Mouse (Mus musculus) MEL (cell line): ENCODE data around the gene Pla2g3. TPM values are rescaled to one million over a fixed set of nuclear protein-coding genes. Genes with fewer than 3 reads are reported as not detected.

Experiments
- DNase-seq: peaks from one replicate; pipeline ENCODE4 v3.0.0; 2011; ENCODE audit warnings: low read depth, low spot score
- H3K27ac ChIP-seq: 2 replicates; pipeline ENCODE4 v1.5.1; 2012; ENCODE audit warnings: low read depth, mild to moderate bottlenecking, control low read depth, low read length, moderate library complexity; ENCODE audit not compliant: control insufficient read depth
- H3K27me3 ChIP-seq, 2 experiments: fragments of 150-350 bp in 1 of 2; sonication (generic) in 1 of 2; 2 replicates each; pipeline ENCODE4 v1.6.1; 2012; ENCODE audit warnings: low read length in 2 of 2, mild to moderate bottlenecking in 2 of 2, improper control_type of control experiment in 1 of 2, moderate library complexity in 1 of 2; ENCODE audit not compliant: insufficient read depth in 2 of 2, control insufficient read depth in 1 of 2
- H3K36me3 ChIP-seq, 2 experiments: 2 replicates each; pipeline ENCODE4 v1.6.1; 2012 to 2014; ENCODE audit warnings: low read length in 2 of 2, improper control_type of control experiment in 1 of 2, inconsistent platforms in 1 of 2, mild to moderate bottlenecking in 1 of 2; ENCODE audit not compliant: insufficient read depth in 2 of 2, control insufficient read depth in 1 of 2
- H3K4me1 ChIP-seq, 2 experiments: fragments of 150-350 bp in 1 of 2; sonication (generic) in 1 of 2; 2 replicates each; pipeline ENCODE4 v1.6.1; 2012; ENCODE audit warnings: low read length in 2 of 2, improper control_type of control experiment in 1 of 2, mild to moderate bottlenecking in 1 of 2; ENCODE audit not compliant: insufficient read depth in 2 of 2, control insufficient read depth in 1 of 2
- H3K4me3 ChIP-seq, 2 experiments: fragments of 150-350 bp in 1 of 2; sonication (generic) in 1 of 2; 2 replicates each; pipeline ENCODE4 v1.5.1; 2012; ENCODE audit warnings: low read depth in 2 of 2, low read length in 2 of 2, mild to moderate bottlenecking in 2 of 2, moderate library complexity in 2 of 2, control low read depth in 1 of 2, improper control_type of control experiment in 1 of 2; ENCODE audit not compliant: control insufficient read depth in 1 of 2, insufficient read depth in 1 of 2
- H3K79me2 ChIP-seq: 2 replicates; pipeline ENCODE4 v1.6.1; 2012; ENCODE audit warnings: mild to moderate bottlenecking, low read length, moderate library complexity; ENCODE audit not compliant: control insufficient read depth, poor library complexity, insufficient read depth
- H3K9ac ChIP-seq: 2 replicates; pipeline ENCODE4 v1.6.1; 2012; ENCODE audit warnings: low read depth, mild to moderate bottlenecking, control low read depth, low read length, moderate library complexity; ENCODE audit not compliant: control insufficient read depth, poor library complexity, severe bottlenecking
- H3K9me3 ChIP-seq: fragments of 150-350 bp; sonication (generic); replicated peaks from 2 replicates; pipeline ENCODE4 v1.6.1; 2012; ENCODE audit warnings: mild to moderate bottlenecking, low read length, improper control_type of control experiment, moderate library complexity; ENCODE audit not compliant: insufficient read depth
- BHLHE40 ChIP-seq: IDR thresholded peaks from 2 replicates; pipeline ENCODE4 v1.6.1; 2012; ENCODE audit warnings: low read depth, mild to moderate bottlenecking, inconsistent platforms, low read length, improper control_type of control experiment, borderline replicate concordance
- CHD1 ChIP-seq: IDR thresholded peaks from 2 replicates; pipeline ENCODE4 v1.6.1; 2012; ENCODE audit warnings: low read depth, mild to moderate bottlenecking, inconsistent platforms, low read length, improper control_type of control experiment
- CTCF ChIP-seq, 3 experiments: IDR thresholded peaks in 2 of 3; conservative IDR thresholded peaks in 1 of 3; 2 replicates each; pipeline ENCODE4 v1.5.1; 2011 to 2012; ENCODE audit warnings: low read length in 3 of 3, low read depth in 2 of 3, mild to moderate bottlenecking in 2 of 3, improper control_type of control experiment in 1 of 3, inconsistent platforms in 1 of 3, mixed read lengths in 1 of 3, moderate library complexity in 1 of 3; ENCODE audit not compliant: control insufficient read depth in 1 of 3, insufficient read depth in 1 of 3, poor library complexity in 1 of 3, severe bottlenecking in 1 of 3
- E2F4 ChIP-seq: IDR thresholded peaks from 2 replicates; pipeline ENCODE4 v1.6.1; 2011; ENCODE audit warnings: low read depth, low read length, improper control_type of control experiment, borderline replicate concordance
- ELF1 ChIP-seq: IDR thresholded peaks from 2 replicates; pipeline ENCODE4 v1.6.1; 2014; ENCODE audit warnings: low read depth, mild to moderate bottlenecking, inconsistent platforms, low read length, improper control_type of control experiment, moderate library complexity
- ETS1 ChIP-seq: IDR thresholded peaks from 2 replicates; pipeline ENCODE4 v1.6.1; 2012; ENCODE audit warnings: low read depth, mild to moderate bottlenecking, inconsistent platforms, low read length, improper control_type of control experiment, moderate library complexity
- GABPA ChIP-seq: IDR thresholded peaks from 2 replicates; pipeline ENCODE4 v1.6.1; 2012; ENCODE audit warnings: low read depth, mild to moderate bottlenecking, inconsistent platforms, low read length, improper control_type of control experiment, moderate library complexity
- GATA1 ChIP-seq: IDR thresholded peaks from 2 replicates; pipeline ENCODE4 v1.6.1; 2011; ENCODE audit warnings: low read depth, low read length, improper control_type of control experiment
- JUND ChIP-seq: IDR thresholded peaks from 2 replicates; pipeline ENCODE4 v1.6.1; 2011; ENCODE audit warnings: low read depth, mild to moderate bottlenecking, improper control_type of control experiment, low read length
- KAT2A ChIP-seq: conservative IDR thresholded peaks from 2 replicates; pipeline ENCODE4 v1.6.1; 2012; ENCODE audit warnings: low read depth, low read length, improper control_type of control experiment, inconsistent platforms
- MAX ChIP-seq: IDR thresholded peaks from 2 replicates; pipeline ENCODE4 v1.6.1; 2011; ENCODE audit warnings: low read length, improper control_type of control experiment
- MAZ ChIP-seq: IDR thresholded peaks from 2 replicates; pipeline ENCODE4 v1.6.1; 2012; ENCODE audit warnings: low read depth, mild to moderate bottlenecking, inconsistent platforms, low read length, improper control_type of control experiment
- MXI1 ChIP-seq: IDR thresholded peaks from 2 replicates; pipeline ENCODE4 v1.6.1; 2011; ENCODE audit warnings: mild to moderate bottlenecking, low read depth, low read length, improper control_type of control experiment
- MYB ChIP-seq: IDR thresholded peaks from 2 replicates; pipeline ENCODE4 v1.6.1; 2011; ENCODE audit warnings: mild to moderate bottlenecking, low read depth, low read length, improper control_type of control experiment
- NELFE ChIP-seq: IDR thresholded peaks from 2 replicates; pipeline ENCODE4 v1.6.1; 2011; ENCODE audit warnings: low read depth, low read length, improper control_type of control experiment
- POLR2AphosphoS2 ChIP-seq: IDR thresholded peaks from 2 replicates; pipeline ENCODE4 v1.6.1; 2011; ENCODE audit warnings: low read length, improper control_type of control experiment
- RAD21 ChIP-seq: IDR thresholded peaks from 2 replicates; pipeline ENCODE4 v1.6.1; 2011; ENCODE audit warnings: mild to moderate bottlenecking, low read depth, low read length, improper control_type of control experiment
- RCOR1 ChIP-seq: IDR thresholded peaks from 2 replicates; pipeline ENCODE4 v1.6.1; 2012; ENCODE audit warnings: low read depth, mild to moderate bottlenecking, inconsistent platforms, low read length, improper control_type of control experiment
- SIN3A ChIP-seq: IDR thresholded peaks from 2 replicates; pipeline ENCODE4 v1.6.1; 2012; ENCODE audit warnings: low read length, improper control_type of control experiment, inconsistent platforms
- TAL1 ChIP-seq: IDR thresholded peaks from 2 replicates; pipeline ENCODE4 v1.6.1; 2012; ENCODE audit warnings: mild to moderate bottlenecking, inconsistent platforms, low read length, moderate library complexity, mixed read lengths
- TCF12 ChIP-seq: IDR thresholded peaks from 2 replicates; pipeline ENCODE4 v1.6.1; 2014; ENCODE audit warnings: low read depth, mild to moderate bottlenecking, inconsistent platforms, low read length, improper control_type of control experiment, moderate library complexity
- UBTF ChIP-seq: IDR thresholded peaks from 2 replicates; pipeline ENCODE4 v1.6.1; 2012; ENCODE audit warnings: low read depth, mild to moderate bottlenecking, inconsistent platforms, low read length, improper control_type of control experiment, moderate library complexity, borderline replicate concordance; ENCODE audit not compliant: insufficient read depth
- USF1 ChIP-seq: IDR thresholded peaks from 2 replicates; pipeline ENCODE4 v1.6.1; 2014; ENCODE audit warnings: low read depth, mild to moderate bottlenecking, inconsistent platforms, low read length, improper control_type of control experiment, moderate library complexity
- polyA plus RNA-seq, 2 experiments: library from polyadenylated mRNA; stranded (reverse) in 1 of 2; unstranded in 1 of 2; fragments of >175 nt in 1 of 2; fragments of >200 nt in 1 of 2; gene quantifications; 2 replicates each; pipeline versions ENCODE4 v1.2.1 to v1.2.4; 2012; ENCODE audit warnings: low replicate concordance in 2 of 2, low read depth in 1 of 2; ENCODE audit not compliant: insufficient read length in 2 of 2, insufficient read depth in 1 of 2, missing spikeins in 1 of 2
- total RNA-seq: library from RNA; depleted of rRNA; stranded (reverse); fragments of 300-350 nt; gene quantifications from 2 replicates; pipeline ENCODE4 v1.2.3, GENCODE M21; 2012

Gene Pla2g3
- total and polyA plus RNA-seq, 3 experiments = 0.15 to 0.39 TPM; not detected in 1

GRCm38 (mm10) chr11:3526979-3527738 lies 39.1 kb downstream of the Pla2g3 start:
- Histone ChIP-seq H3K27me3 (no peaks in the 10 kb centered on the region), H3K27ac (no peak overlapping the region), H3K4me1 (peaks cover 0 to 22% of the 10 kb centered on the region in 2 experiments; a peak in 3 of 4 replicates), H3K36me3 (peaks cover 13 to 17% of the 10 kb centered on the region in 2 experiments; a peak in 3 of 4 replicates), H3K4me3 (no peak overlapping the region), H3K9ac (no peak overlapping the region), H3K9me3 (no peaks in the 10 kb centered on the region), H3K79me2 (peaks cover 26% of the 10 kb centered on the region)
- TF ChIP-seq UBTF (no peak), ETS1 (no peak), TCF12 (no peak), CHD1 (no peak), GATA1 (no peak), GABPA (no peak), CTCF (IDR thresholded peaks at IDR 0.05 in 2 of 3, conservative IDR thresholded peaks at IDR 0.05 in 1 of 3; ENCODE audit: control insufficient read depth in 1 of 3, insufficient read depth in 1 of 3, low read depth in 2 of 3, low read length in 3 of 3, poor library complexity in 1 of 3, severe bottlenecking in 1 of 3) (no peak), E2F4 (no peak), BHLHE40 (no peak), TAL1 (no peak), JUND (no peak), SIN3A (no peak), POLR2AphosphoS2 (no peak), KAT2A (no peak), NELFE (no peak), ELF1 (no peak), RCOR1 (no peak)
- DNase-seq = no peak

GRCm38 (mm10) chr11:3527766-3528165 lies 39.7 kb downstream of the Pla2g3 start:
- Histone ChIP-seq H3K9ac (no peak overlapping the region), H3K9me3 (no peaks in the 10 kb centered on the region), H3K36me3 (peaks cover 11 to 15% of the 10 kb centered on the region in 2 experiments; a peak in 3 of 4 replicates), H3K27me3 (no peaks in the 10 kb centered on the region), H3K79me2 (peaks cover 26% of the 10 kb centered on the region)
- DNase-seq = no peak
- TF ChIP-seq MAZ (no peak), MXI1 (no peak), GABPA (no peak), JUND (no peak), CHD1 (no peak), USF1 (no peak), TCF12 (no peak), MYB (no peak), MAX (no peak), CTCF (IDR thresholded peaks at IDR 0.05 in 2 of 3, conservative IDR thresholded peaks at IDR 0.05 in 1 of 3; ENCODE audit: control insufficient read depth in 1 of 3, insufficient read depth in 1 of 3, low read depth in 2 of 3, low read length in 3 of 3, poor library complexity in 1 of 3, severe bottlenecking in 1 of 3) (no peak), RAD21 (no peak)
- TF ChIP-seq, all 39 proteins: peak for 0
- peaks cover 0 to 16% of the 10 kb centered on the region in 2 experiments; a peak in 3 of 4 replicates for H3K4me1 ChIP-seq
- H3K4me3 ChIP-seq = no peak overlapping the region
- H3K27ac ChIP-seq = no peak overlapping the region
